9 mouse cellular contexts compared by ENCODE assay signal in the genomic region with DNA sequence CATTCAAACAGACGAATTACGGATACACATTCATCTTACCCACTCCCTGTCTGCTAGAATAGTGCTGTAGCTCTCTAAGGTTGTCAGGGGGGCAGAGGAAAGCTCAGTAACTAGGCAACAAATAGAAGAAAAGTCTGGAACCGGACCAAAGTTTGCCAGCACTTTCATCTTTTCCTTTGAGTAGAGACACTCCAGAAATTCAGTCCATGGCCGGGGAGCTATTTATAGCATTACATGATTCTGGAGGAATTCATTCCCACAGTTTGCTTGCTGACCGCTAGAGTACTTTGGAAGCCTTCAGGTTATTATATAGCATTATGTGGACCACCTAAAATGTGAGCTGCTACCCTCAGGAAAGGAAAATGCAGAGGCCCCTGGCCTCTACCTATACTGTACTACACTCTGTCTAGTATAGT. TPM values are rescaled to one million over a fixed set of nuclear protein-coding genes. Genes with fewer than 3 reads are reported as not detected.
A peak's percentile ranks its signal among the peaks of the same experiment; 100 is the strongest.
DNase-seq lines count a peak whose midpoint lies in the region; ATAC-seq and TF ChIP-seq lines count a peak whose summit lies in the region.
"Had no signal": no experiment of that assay in that cellular context is flagged by ENCODE, and none has a peak within 500 bp of the region (broad histone marks: within the 10 kb centered on the region; RNA-seq: fewer than 3 reads in every experiment).

No protein-coding gene starts in this region.

- no peak for ATAC-seq in kidney, embryonic 15.5 days (replicated peaks; ENCODE audit: low FRiP score)
- ATAC-seq in kidney, embryonic 14.5 days (ENCODE audit: low FRiP score, low TSS enrichment), result no peak
- peak; percentile 87 for ATAC-seq in heart, embryonic 16.5 days (replicated peaks; ENCODE audit: extremely low read depth, insufficient read depth, low FRiP score)
- ATAC-seq in midbrain, embryonic 15.5 days (replicated peaks), result peak; percentile 79

- H3K36me3 ChIP-seq in kidney, embryonic 15.5 days, result no peaks in the 10 kb centered on the region
- no peaks in the 10 kb centered on the region for H3K36me3 ChIP-seq in kidney, embryonic 14.5 days (ENCODE audit: control insufficient read depth, insufficient read depth, low read length)
- no peaks in the 10 kb centered on the region for H3K36me3 ChIP-seq in heart, embryonic 16.5 days (ENCODE audit: control insufficient read depth, insufficient read depth)
- no peaks in the 10 kb centered on the region for H3K36me3 ChIP-seq in midbrain, embryonic 15.5 days (replicated peaks)
- H3K36me3 ChIP-seq in thymus, adult 2 months (ENCODE audit: control insufficient read depth, insufficient read depth, low read length), result no peaks in the 10 kb centered on the region
- H3K36me3 ChIP-seq: limb, embryonic 13.5 days had no signal

- H3K27ac ChIP-seq in kidney, embryonic 15.5 days, result 0 out of 2 replicates have a peak overlapping the region, but pooled peaks have one; percentile 27
- H3K27ac ChIP-seq in kidney, embryonic 14.5 days (ENCODE audit: low read depth, low read length), result no peak overlapping the region
- peak overlapping the region; percentile 96 for H3K27ac ChIP-seq in heart, embryonic 16.5 days (ENCODE audit: low read length)
- H3K27ac ChIP-seq in midbrain, embryonic 15.5 days, result 0 out of 2 replicates have a peak overlapping the region, but pooled peaks have one; percentile 51
- H3K27ac ChIP-seq in thymus, adult 2 months (ENCODE audit: control insufficient read depth, insufficient read depth, low read length), result no peak overlapping the region
- H3K27ac ChIP-seq: limb, embryonic 13.5 days had no signal

- WGBS in kidney, embryonic 15.5 days, result 65% methylated on average over 5 of the region's 5 CpGs
- 67% methylated on average over 5 of the region's 5 CpGs for WGBS in kidney, embryonic 14.5 days
- WGBS in heart, embryonic 16.5 days, result 13% methylated on average over 5 of the region's 5 CpGs
- WGBS in midbrain, embryonic 15.5 days, result 31% methylated on average over 5 of the region's 5 CpGs
- 96% methylated on average over 5 of the region's 5 CpGs for WGBS in thymus, adult 2 months

- no peaks in the 10 kb centered on the region for H3K9me3 ChIP-seq in kidney, embryonic 15.5 days (replicated peaks)
- H3K9me3 ChIP-seq in kidney, embryonic 14.5 days (ENCODE audit: control insufficient read depth, low read length), result no peaks in the 10 kb centered on the region
- no peaks in the 10 kb centered on the region for H3K9me3 ChIP-seq in heart, embryonic 16.5 days (replicated peaks; ENCODE audit: control insufficient read depth, low read length)
- H3K9me3 ChIP-seq in midbrain, embryonic 15.5 days, result no peaks in the 10 kb centered on the region
- H3K9me3 ChIP-seq: limb, embryonic 13.5 days had no signal

- no peak for TF ChIP-seq POLR2A in thymus, adult 2 months (IDR thresholded peaks at IDR 0.05; ENCODE audit: control insufficient read depth, extremely low read depth, insufficient read depth, low read length, poor library complexity)

- peaks cover 8% of the 10 kb centered on the region for H3K4me1 ChIP-seq in kidney, embryonic 15.5 days
- no peaks in the 10 kb centered on the region for H3K4me1 ChIP-seq in kidney, embryonic 14.5 days (ENCODE audit: control insufficient read depth, insufficient read depth, low read length)
- H3K4me1 ChIP-seq in heart, embryonic 16.5 days (ENCODE audit: control insufficient read depth, insufficient read depth, low read length), result peaks cover 45% of the 10 kb centered on the region
- peaks cover 14% of the 10 kb centered on the region for H3K4me1 ChIP-seq in midbrain, embryonic 15.5 days
- no peaks in the 10 kb centered on the region for H3K4me1 ChIP-seq in thymus, adult 2 months (replicated peaks; ENCODE audit: control insufficient read depth, insufficient read depth, low read length)

- H3K4me2 ChIP-seq in kidney, embryonic 15.5 days, result no peak overlapping the region
- H3K4me2 ChIP-seq in kidney, embryonic 14.5 days (replicated peaks; ENCODE audit: low read depth, low read length), result no peak overlapping the region
- peak overlapping the region; percentile 60 for H3K4me2 ChIP-seq in heart, embryonic 16.5 days (ENCODE audit: low read depth, low read length)
- H3K4me2 ChIP-seq in midbrain, embryonic 15.5 days, result no peak overlapping the region
- H3K4me2 ChIP-seq: limb, embryonic 13.5 days had no signal

- no peaks in the 10 kb centered on the region for H3K27me3 ChIP-seq in kidney, embryonic 15.5 days
- H3K27me3 ChIP-seq in kidney, embryonic 14.5 days (ENCODE audit: control insufficient read depth, insufficient read depth, low read length), result no peaks in the 10 kb centered on the region
- H3K27me3 ChIP-seq in heart, embryonic 16.5 days (ENCODE audit: control insufficient read depth, insufficient read depth, low read length), result no peaks in the 10 kb centered on the region
- no peaks in the 10 kb centered on the region for H3K27me3 ChIP-seq in midbrain, embryonic 15.5 days (replicated peaks)
- no peaks in the 10 kb centered on the region for H3K27me3 ChIP-seq in thymus, adult 2 months (ENCODE audit: control insufficient read depth, insufficient read depth, low read length)
- H3K27me3 ChIP-seq: limb, embryonic 13.5 days had no signal

- DNase-seq in brain, embryonic 18.5 days (ENCODE audit: low read depth, low spot score), result peak; percentile 28
- no peak for DNase-seq in gastrocnemius, adult 18-20 months (ENCODE audit: low spot score)
- no peak for DNase-seq in layer of hippocampus, postnatal 36 days
- DNase-seq in thymus, adult 2 months, result no peak

- no peak overlapping the region for H3K9ac ChIP-seq in kidney, embryonic 15.5 days
- no peak overlapping the region for H3K9ac ChIP-seq in kidney, embryonic 14.5 days (ENCODE audit: low read depth, low read length)
- H3K9ac ChIP-seq in heart, embryonic 16.5 days (ENCODE audit: low read length), result peak overlapping the region; percentile 69
- H3K9ac ChIP-seq in midbrain, embryonic 15.5 days, result no peak overlapping the region
- H3K9ac ChIP-seq: limb, embryonic 13.5 days had no signal

- no peak for TF ChIP-seq CTCF in thymus, adult 2 months (IDR thresholded peaks at IDR 0.05; ENCODE audit: borderline replicate concordance, control insufficient read depth, extremely low read depth, insufficient read depth, low read length, poor library complexity)

- no peak overlapping the region for H3K4me3 ChIP-seq in kidney, embryonic 15.5 days (replicated peaks)
- H3K4me3 ChIP-seq in kidney, embryonic 14.5 days (ENCODE audit: low read length), result no peak overlapping the region
- peak overlapping the region; percentile 27 for H3K4me3 ChIP-seq in heart, embryonic 16.5 days (ENCODE audit: low read length)
- no peak overlapping the region for H3K4me3 ChIP-seq in midbrain, embryonic 15.5 days
- H3K4me3 ChIP-seq in thymus, adult 2 months (ENCODE audit: control insufficient read depth, insufficient read depth, low read length), result no peak overlapping the region
- H3K4me3 ChIP-seq: limb, embryonic 13.5 days had no signal

RNA-seq across cellular contexts. Expression of a gene that starts 43.0 kb away (rescaled TPM):
- 23.5 and 30.6 TPM in 2 replicates for polyA plus RNA-seq in kidney, embryonic 15.5 days (2015; fragmentation: Nextera tagmentation; extraction: Ambion mirVana)
- polyA plus RNA-seq in kidney, embryonic 14.5 days (2014; fragmentation: Nextera tagmentation; extraction: Ambion mirVana), result 20.3 and 29.4 TPM in 2 replicates
- 111 and 112 TPM in 2 replicates for polyA plus RNA-seq in heart, embryonic 16.5 days (2015; fragmentation: Nextera tagmentation; extraction: Ambion mirVana)
- 54.7 and 54.8 TPM in 2 replicates for polyA plus RNA-seq in midbrain, embryonic 15.5 days (2015; fragmentation: Nextera tagmentation; extraction: Ambion mirVana)
- total RNA-seq in gastrocnemius, adult 18-20 months (2021), result 10 to 100 TPM; 58.1 to 58.9 TPM
- 10 to 100 TPM; 32.2 to 33.1 TPM for total RNA-seq in layer of hippocampus, postnatal 36 days (2021)
- 40.1 and 41.5 TPM in 2 replicates for polyA plus RNA-seq in thymus, adult 2 months (2012; rRNA removed)

Comparison
In these comparisons a context has a peak if more than half of its experiments do, and no peak if none do; other contexts are left out.
1. H3K27ac ChIP-seq: peak in kidney, embryonic 15.5 days (single experiment), heart, embryonic 16.5 days (single experiment) and midbrain, embryonic 15.5 days (single experiment); none in kidney, embryonic 14.5 days (single experiment) and thymus, adult 2 months (single experiment).
2. ATAC-seq: peak in heart, embryonic 16.5 days (single experiment) and midbrain, embryonic 15.5 days (single experiment); none in kidney, embryonic 15.5 days (single experiment) and kidney, embryonic 14.5 days (single experiment).